Mouse (Mus musculus): ENCODE data around the gene Pik3r1. TPM values are rescaled to one million over a fixed set of nuclear protein-coding genes. Genes with fewer than 3 reads are reported as not detected.

The Pik3r1 gene
- polyA plus RNA-seq, 1 experiment = 25.9 TPM

GRCm38 (mm10) chr13:101693967-101694495 is 74.0 kb downstream of the Pik3r1 start:
- peak; percentile 46 for DNase-seq
- TF ChIP-seq CTCF (IDR thresholded peaks at IDR 0.05; ENCODE audit: insufficient read depth, low read length) = no peak
- TF ChIP-seq POLR2A (IDR thresholded peaks at IDR 0.05; ENCODE audit: borderline replicate concordance, extremely low read depth, low read depth, low read length) = no peak
- Histone ChIP-seq H3K4me3 (replicated peaks; ENCODE audit: extremely low read depth, low read depth, low read length) (peak overlapping the region; percentile 45), H3K4me1 (ENCODE audit: control insufficient read depth, insufficient read depth, low read length) (peaks cover 19% of the 10 kb centered on the region)
- WGBS = 4% methylated on average over 12 of the region's 12 CpGs

DNA sequence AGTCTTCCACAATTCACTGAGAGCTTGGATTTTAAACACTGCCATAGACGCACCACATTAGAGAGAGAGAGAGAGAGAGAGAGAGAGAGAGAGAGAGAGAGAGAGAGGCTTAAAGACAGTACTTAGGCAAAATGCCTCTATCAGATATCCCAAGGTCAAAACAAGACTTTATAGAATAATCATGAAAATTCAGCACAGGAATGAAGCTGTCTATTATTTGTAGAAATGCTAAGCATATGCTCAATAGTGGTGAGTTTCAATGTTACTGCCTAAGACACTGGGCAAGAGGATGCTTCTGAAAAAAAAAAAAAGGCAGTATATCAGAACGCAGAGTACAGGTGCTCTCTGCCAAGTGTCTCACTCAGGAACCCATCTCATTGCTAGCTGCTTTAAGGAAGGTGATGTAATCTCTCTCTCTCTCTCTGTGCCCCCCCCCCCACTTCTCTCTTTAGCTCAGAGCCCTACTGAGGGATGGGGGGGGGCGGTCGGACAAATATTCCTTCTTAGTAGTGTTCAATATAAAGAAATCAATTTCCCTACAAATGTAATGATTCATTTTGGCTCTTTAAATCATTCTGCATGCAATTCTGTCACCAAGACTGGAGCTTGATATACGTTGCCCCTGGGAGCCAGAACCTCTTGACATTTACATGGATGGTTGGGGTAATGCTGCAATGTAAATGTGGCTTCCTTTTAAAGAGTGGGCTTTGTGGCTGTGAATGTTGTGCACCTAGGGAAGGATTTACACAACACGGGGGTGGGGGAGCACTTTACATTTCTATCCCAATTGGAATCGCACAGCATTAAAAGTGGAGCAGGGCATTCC is 74.9 kb downstream of the Pik3r1 start:
- TF ChIP-seq CTCF (IDR thresholded peaks at IDR 0.05; ENCODE audit: insufficient read depth, low read length) (no peak), POLR2A (IDR thresholded peaks at IDR 0.05; ENCODE audit: borderline replicate concordance, extremely low read depth, low read depth, low read length) (no peak)
- no peak for DNase-seq
- Histone ChIP-seq H3K4me3 (replicated peaks; ENCODE audit: extremely low read depth, low read depth, low read length) (no peak overlapping the region), H3K4me1 (ENCODE audit: control insufficient read depth, insufficient read depth, low read length) (peaks cover 17% of the 10 kb centered on the region)
- WGBS = 63% methylated on average over 7 of the region's 7 CpGs

- Histone ChIP-seq H3K4me1 (ENCODE audit: control insufficient read depth, insufficient read depth, low read length) (peaks cover 17% of the 10 kb centered on the region), H3K4me3 (replicated peaks; ENCODE audit: extremely low read depth, low read depth, low read length) (peak overlapping the region; percentile 9)
- TF ChIP-seq CTCF (IDR thresholded peaks at IDR 0.05; ENCODE audit: insufficient read depth, low read length) (no peak), POLR2A (IDR thresholded peaks at IDR 0.05; ENCODE audit: borderline replicate concordance, extremely low read depth, low read depth, low read length) (no peak)
- DNase-seq = no peak
- 52% methylated on average over 17 of the region's 17 CpGs for WGBS
These were observed 75.7 kb downstream of the Pik3r1 start for GRCm38 (mm10) chr13:101692239-101692784.

GRCm38 (mm10) chr13:101691669-101692068 is 76.3 kb downstream of the Pik3r1 start:
- 58% methylated on average over 6 of the region's 6 CpGs for WGBS
- no peak overlapping the region for H3K4me3 ChIP-seq (replicated peaks; ENCODE audit: extremely low read depth, low read depth, low read length)
- no peak for DNase-seq
- peaks cover 17% of the 10 kb centered on the region for H3K4me1 ChIP-seq (ENCODE audit: control insufficient read depth, insufficient read depth, low read length)
- TF ChIP-seq POLR2A (IDR thresholded peaks at IDR 0.05; ENCODE audit: borderline replicate concordance, extremely low read depth, low read depth, low read length) (no peak), CTCF (IDR thresholded peaks at IDR 0.05; ENCODE audit: insufficient read depth, low read length) (no peak)

GRCm38 (mm10) chr13:101690911-101691655 is 76.9 kb downstream of the Pik3r1 start:
- no peak for TF ChIP-seq CTCF (IDR thresholded peaks at IDR 0.05; ENCODE audit: insufficient read depth, low read length)
- TF ChIP-seq POLR2A (IDR thresholded peaks at IDR 0.05; ENCODE audit: borderline replicate concordance, extremely low read depth, low read depth, low read length) = no peak
- no peak for DNase-seq
- Histone ChIP-seq H3K4me1 (ENCODE audit: control insufficient read depth, insufficient read depth, low read length) (peaks cover 13% of the 10 kb centered on the region), H3K4me3 (replicated peaks; ENCODE audit: extremely low read depth, low read depth, low read length) (no peak overlapping the region)
- WGBS = 61% methylated on average over 10 of the region's 10 CpGs

GRCm38 (mm10) chr13:101690167-101690566 is 77.8 kb downstream of the Pik3r1 start:
- Histone ChIP-seq H3K4me1 (ENCODE audit: control insufficient read depth, insufficient read depth, low read length) (peaks cover 13% of the 10 kb centered on the region), H3K4me3 (replicated peaks; ENCODE audit: extremely low read depth, low read depth, low read length) (no peak overlapping the region)
- 33% methylated on average over 6 of the region's 6 CpGs for WGBS
- DNase-seq = no peak
- TF ChIP-seq CTCF (IDR thresholded peaks at IDR 0.05; ENCODE audit: insufficient read depth, low read length) (no peak), POLR2A (IDR thresholded peaks at IDR 0.05; ENCODE audit: borderline replicate concordance, extremely low read depth, low read depth, low read length) (no peak)

GRCm38 (mm10) chr13:101686256-101686655 is 81.8 kb downstream of the Pik3r1 start:
- 89% methylated on average over 13 of the region's 13 CpGs for WGBS
- no peak for TF ChIP-seq CTCF (IDR thresholded peaks at IDR 0.05; ENCODE audit: insufficient read depth, low read length)
- TF ChIP-seq POLR2A (IDR thresholded peaks at IDR 0.05; ENCODE audit: borderline replicate concordance, extremely low read depth, low read depth, low read length) = no peak
- Histone ChIP-seq H3K4me1 (ENCODE audit: control insufficient read depth, insufficient read depth, low read length) (peaks cover 5% of the 10 kb centered on the region), H3K4me3 (replicated peaks; ENCODE audit: extremely low read depth, low read depth, low read length) (no peak overlapping the region)
- DNase-seq = no peak

DNA sequence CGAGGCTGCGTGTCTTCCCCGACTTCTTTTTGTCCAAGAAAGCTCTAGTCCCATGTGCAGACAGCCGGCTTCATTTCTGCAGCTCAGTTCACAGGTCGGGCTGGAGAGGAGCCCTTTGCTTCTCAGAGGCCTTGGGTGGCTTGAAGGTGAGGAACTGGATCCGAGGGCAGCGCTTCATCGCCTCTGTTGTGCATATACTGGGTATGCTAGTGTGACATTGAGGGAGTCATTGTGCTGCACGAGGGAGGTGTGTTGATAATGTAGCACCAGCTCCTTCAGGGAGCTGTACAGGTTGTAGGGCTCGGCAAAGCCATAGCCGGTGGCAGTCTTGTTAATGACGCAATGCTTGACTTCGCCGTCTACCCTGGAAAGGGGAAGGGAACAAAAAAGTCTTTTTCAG is 83.3 kb downstream of the Pik3r1 start:
- 89% methylated on average over 14 of the region's 14 CpGs for WGBS
- TF ChIP-seq CTCF (IDR thresholded peaks at IDR 0.05; ENCODE audit: insufficient read depth, low read length) (no peak), POLR2A (IDR thresholded peaks at IDR 0.05; ENCODE audit: borderline replicate concordance, extremely low read depth, low read depth, low read length) (no peak)
- Histone ChIP-seq H3K4me3 (replicated peaks; ENCODE audit: extremely low read depth, low read depth, low read length) (no peak overlapping the region), H3K4me1 (ENCODE audit: control insufficient read depth, insufficient read depth, low read length) (no peaks in the 10 kb centered on the region)
- no peak for DNase-seq

DNA sequence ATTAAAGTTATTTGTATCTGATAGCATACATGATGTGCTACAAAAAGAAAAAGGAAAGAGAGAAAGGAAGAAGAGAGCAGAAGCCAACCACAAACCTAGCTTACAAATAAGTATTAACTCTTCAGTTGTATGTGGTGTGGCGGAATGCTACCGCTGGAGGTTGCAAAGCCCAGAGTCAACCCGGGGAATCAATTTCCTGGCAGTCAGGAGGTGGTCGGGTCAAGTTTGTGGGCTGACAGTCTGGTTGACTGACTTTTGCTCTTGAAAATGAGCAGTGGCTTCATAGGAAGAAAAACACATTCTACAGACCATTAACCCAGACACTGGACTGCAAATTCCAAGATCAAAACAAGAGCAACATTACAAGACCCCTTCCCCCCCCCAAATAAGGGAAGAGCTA is 85.6 kb downstream of the Pik3r1 start:
- Histone ChIP-seq H3K4me3 (replicated peaks; ENCODE audit: extremely low read depth, low read depth, low read length) (no peak overlapping the region), H3K4me1 (ENCODE audit: control insufficient read depth, insufficient read depth, low read length) (no peaks in the 10 kb centered on the region)
- DNase-seq = no peak
- 61% methylated on average over 4 of the region's 4 CpGs for WGBS
- TF ChIP-seq POLR2A (IDR thresholded peaks at IDR 0.05; ENCODE audit: borderline replicate concordance, extremely low read depth, low read depth, low read length) (no peak), CTCF (IDR thresholded peaks at IDR 0.05; ENCODE audit: insufficient read depth, low read length) (no peak)
